Comparison of ENCODE assay signal across 26 mouse cellular contexts in the genomic region with DNA sequence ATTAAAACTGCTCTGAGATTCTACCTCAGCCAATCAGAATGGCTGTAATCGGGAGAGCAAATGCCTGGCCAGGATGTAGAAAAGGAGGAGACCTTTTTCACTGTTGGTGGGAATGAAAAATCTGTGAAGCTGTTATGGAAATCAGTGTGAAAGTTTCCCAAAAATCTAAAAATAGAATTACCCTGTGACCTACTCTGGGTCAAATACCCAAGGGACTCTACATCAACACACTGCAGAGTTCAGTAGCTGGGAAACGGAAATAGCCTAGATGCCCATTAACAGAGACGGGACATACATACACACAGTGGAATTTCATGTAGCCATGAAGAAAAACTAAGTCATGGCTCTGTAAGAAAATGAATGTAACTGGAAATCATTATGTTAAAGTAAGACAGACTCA. TPM values are rescaled to one million over a fixed set of nuclear protein-coding genes. Genes with fewer than 3 reads are reported as not detected.
A peak's percentile ranks its signal among the peaks of the same experiment; 100 is the strongest.
DNase-seq lines count a peak whose midpoint lies in the region; ATAC-seq and TF ChIP-seq lines count a peak whose summit lies in the region.
"Had no signal": no experiment of that assay in that cellular context is flagged by ENCODE, and none has a peak within 500 bp of the region (broad histone marks: within the 10 kb centered on the region; RNA-seq: fewer than 3 reads in every experiment).

No protein-coding gene starts in this region.

- H3K9ac ChIP-seq in kidney, embryonic 14.5 days (ENCODE audit: low read depth, low read length), result no peak overlapping the region
- H3K9ac ChIP-seq: embryonic facial prominence, embryonic 12.5 days; hindbrain, embryonic 13.5 days; liver, embryonic 15.5 days; lung, embryonic 15.5 days had no signal

- no peak for TF ChIP-seq POLR2A in kidney, adult 2 months (IDR thresholded peaks at IDR 0.05; ENCODE audit: low read depth, low read length)
- no peak for TF ChIP-seq POLR2A in myocyte (IDR thresholded peaks at IDR 0.05; ENCODE audit: insufficient read length, low read depth)

- H3K36me3 ChIP-seq in kidney, embryonic 14.5 days (ENCODE audit: control insufficient read depth, insufficient read depth, low read length), result no peaks in the 10 kb centered on the region
- no peaks in the 10 kb centered on the region for H3K36me3 ChIP-seq in kidney, adult 2 months (ENCODE audit: control insufficient read depth, insufficient read depth, low read length)
- H3K36me3 ChIP-seq in myocyte (ENCODE audit: control insufficient read depth, insufficient read depth), result no peaks in the 10 kb centered on the region
- H3K36me3 ChIP-seq: embryonic facial prominence, embryonic 12.5 days; G1E; hindbrain, embryonic 13.5 days; limb, embryonic 10.5 days; liver, embryonic 15.5 days; lung, embryonic 15.5 days had no signal

- no peaks in the 10 kb centered on the region; the same call in 1 of the 2 replicates for H3K4me1 ChIP-seq in kidney, embryonic 14.5 days (ENCODE audit: control insufficient read depth, insufficient read depth, low read length)
- H3K4me1 ChIP-seq in kidney, adult 2 months (ENCODE audit: control insufficient read depth, insufficient read depth, low read length), result no peaks in the 10 kb centered on the region
- H3K4me1 ChIP-seq: hindbrain, embryonic 13.5 days; liver, embryonic 15.5 days; lung, embryonic 15.5 days; megakaryocyte, embryonic 14.5 days had no signal

- no peaks in the 10 kb centered on the region for H3K27me3 ChIP-seq in kidney, embryonic 14.5 days (ENCODE audit: control insufficient read depth, insufficient read depth, low read length)
- H3K27me3 ChIP-seq in kidney, adult 2 months (replicated peaks; ENCODE audit: control insufficient read depth, insufficient read depth, low read length), result no peaks in the 10 kb centered on the region
- H3K27me3 ChIP-seq in myocyte (ENCODE audit: control insufficient read depth, insufficient read depth, insufficient read length), result no peaks in the 10 kb centered on the region
- H3K27me3 ChIP-seq: CH12.LX; embryonic facial prominence, embryonic 12.5 days; hindbrain, embryonic 13.5 days; liver, embryonic 15.5 days; lung, embryonic 15.5 days had no signal

- no peak for TF ChIP-seq CTCF in gastrocnemius, adult 2 months (IDR thresholded peaks at IDR 0.05)
- TF ChIP-seq CTCF in kidney, adult 2 months (conservative IDR thresholded peaks at IDR 0.05; ENCODE audit: insufficient read depth, insufficient read length, low read depth, low read length), result no peak

- peak overlapping the region; percentile 28 for H3K27ac ChIP-seq in gastrocnemius, adult 2 months
- peak overlapping the region; percentile 38; the same call in 1 of the 2 replicates for H3K27ac ChIP-seq in kidney, embryonic 14.5 days (ENCODE audit: low read depth, low read length)
- H3K27ac ChIP-seq in kidney, adult 2 months (ENCODE audit: insufficient read depth, low read depth, low read length), result no peak overlapping the region
- H3K27ac ChIP-seq: embryonic facial prominence, embryonic 12.5 days; hindbrain, embryonic 13.5 days; limb, embryonic 10.5 days; liver, embryonic 15.5 days; lung, embryonic 15.5 days had no signal

- H3ac ChIP-seq in myocyte (ENCODE audit: control insufficient read depth, insufficient read length), result no peak overlapping the region

- intact Hi-C loops in gastrocnemius, adult 2 months (cut with DNase I), result no loop called here

- H3K79me2 ChIP-seq in myocyte (ENCODE audit: control insufficient read depth, insufficient read depth), result no peaks in the 10 kb centered on the region

- H3K9me3 ChIP-seq in kidney, embryonic 14.5 days (ENCODE audit: control insufficient read depth, low read length), result no peaks in the 10 kb centered on the region
- H3K9me3 ChIP-seq: embryonic facial prominence, embryonic 12.5 days; G1E; hindbrain, embryonic 13.5 days; limb, embryonic 10.5 days; liver, embryonic 15.5 days; lung, embryonic 15.5 days had no signal

- ATAC-seq in kidney, embryonic 14.5 days (ENCODE audit: low FRiP score, low TSS enrichment), result 0 out of 2 replicates have a peak, but pooled peaks have one; percentile 49
- ATAC-seq: forebrain, embryonic 14.5 days had no signal

- H3K4me2 ChIP-seq in kidney, embryonic 14.5 days (replicated peaks; ENCODE audit: low read depth, low read length), result no peak overlapping the region
- H3K4me2 ChIP-seq in myocyte (ENCODE audit: low read depth), result peak overlapping the region; percentile 43
- H3K4me2 ChIP-seq: embryonic facial prominence, embryonic 12.5 days; hindbrain, embryonic 13.5 days; liver, embryonic 15.5 days; lung, embryonic 15.5 days had no signal

- 50% methylated on average over 3 of the region's 3 CpGs for WGBS in kidney, embryonic 14.5 days
- 41% methylated on average over 3 of the region's 3 CpGs for WGBS in kidney, adult 2 months

- no peak overlapping the region for H3K4me3 ChIP-seq in gastrocnemius, adult 2 months
- H3K4me3 ChIP-seq in kidney, embryonic 14.5 days (ENCODE audit: low read length), result no peak overlapping the region
- no peak overlapping the region for H3K4me3 ChIP-seq in kidney, adult 2 months (ENCODE audit: insufficient read depth, low read depth, low read length)
- H3K4me3 ChIP-seq in myocyte, result no peak overlapping the region
- H3K4me3 ChIP-seq: embryonic facial prominence, embryonic 12.5 days; hindbrain, embryonic 13.5 days; limb, embryonic 10.5 days; liver, embryonic 15.5 days; lung, embryonic 15.5 days; megakaryocyte, embryonic 14.5 days had no signal

- DNase-seq in gastrocnemius, adult 2 months, result no peak
- DNase-seq in gastrocnemius, postnatal 10 days, result no peak
- no peak for DNase-seq in kidney, adult 2 months
- DNase-seq in adipocyte (ENCODE audit: low spot score), result peak; percentile 85
- no peak for DNase-seq in cerebellum, postnatal 4 days (ENCODE audit: low spot score in 2 of 2)
- DNase-seq: adrenal gland, adult 8-10 months; B cell, adult 2 months; cerebellum, adult 18-20 months; cerebellum, postnatal 14 days; gastrocnemius, postnatal 14 days; heart, adult 18-20 months; kidney, adult 9 months; liver; lung, postnatal 36 days; midbrain, embryonic 14.5 days had no signal

TF ChIP-seq in myocyte, 11 proteins besides CTCF, POLR2A, EP300 and RAD21:
- TF ChIP-seq CEBPB (IDR thresholded peaks at IDR 0.05; ENCODE audit: insufficient read depth, poor library complexity, severe bottlenecking) (no peak), MAX (IDR thresholded peaks at IDR 0.05; ENCODE audit: low read depth) (no peak), SRF (IDR thresholded peaks at IDR 0.05; ENCODE audit: control insufficient read depth, insufficient read length, low read depth) (no peak), E2F4 (IDR thresholded peaks at IDR 0.05; ENCODE audit: insufficient read depth) (no peak), POLR2AphosphoS2 (IDR thresholded peaks at IDR 0.05; ENCODE audit: insufficient read length, low read depth) (no peak), TCF3 (IDR thresholded peaks at IDR 0.05; ENCODE audit: insufficient read length, low read depth) (no peak), USF1 (IDR thresholded peaks at IDR 0.05; ENCODE audit: low read depth) (no peak), REST (IDR thresholded peaks at IDR 0.05; ENCODE audit: insufficient read depth, insufficient read length) (no peak), MYOD1 (IDR thresholded peaks at IDR 0.05; ENCODE audit: control insufficient read depth in 1 of 3, insufficient read length in 2 of 3, low read depth in 2 of 3) (no peak), TCF12 (IDR thresholded peaks at IDR 0.05; ENCODE audit: insufficient read depth, poor library complexity, severe bottlenecking) (no peak), MYOG (IDR thresholded peaks at IDR 0.05; ENCODE audit: control insufficient read depth in 1 of 3, insufficient read depth in 1 of 3, insufficient read length in 2 of 3, low read depth in 2 of 3) (no peak)

RNA-seq across cellular contexts. Expression of a gene that starts 22.7 kb away (rescaled TPM):
- 10 to 100 TPM; 23.2 to 28.3 TPM for total RNA-seq in gastrocnemius, adult 2 months (2021)
- 100 to 1,000 TPM in 1 of 2 experiments, 10 to 100 TPM in 1; 87.8 to 121 TPM for total RNA-seq in gastrocnemius, postnatal 10 days (2021)
- 40.1 and 48.2 TPM in 2 replicates for polyA plus RNA-seq in kidney, embryonic 14.5 days (2014; fragmentation: Nextera tagmentation; extraction: Ambion mirVana)
- polyA plus RNA-seq in kidney, adult 2 months (2012; rRNA removed), result 28.3 and 29.2 TPM in 2 replicates
- 147 TPM for polyA plus RNA-seq in myocyte (2012; fragmentation: generic; extraction: Trizol)
